Mouse (Mus musculus) liver, embryonic 14.5 days (tissue): ENCODE results near the gene Slc7a8.

ENCODE experiments used
- CTCF ChIP-seq: IDR thresholded peaks from 2 replicates; pipeline ENCODE4 v1.5.1; 2016; ENCODE audit warnings: antibody characterized with exemption, low read depth, control low read depth
- EP300 ChIP-seq: IDR thresholded peaks from 2 replicates; pipeline ENCODE4 v1.6.1; 2016; ENCODE audit warnings: antibody characterized with exemption, low read depth

GRCm38 (mm10) chr14:54787226-54787625 lies 5.5 kb upstream of the Slc7a8 start:
- peak; percentile 73 for TF ChIP-seq CTCF
- TF ChIP-seq EP300 = no peak
